Mouse (Mus musculus) ES-Bruce4 (cell line): ENCODE results near the gene Rnd1. TPM values are rescaled to one million over a fixed set of nuclear protein-coding genes. Genes with fewer than 3 reads are reported as not detected.

Experiments
- H3K27ac ChIP-seq: 2 replicates; pipeline ENCODE4 v1.5.1; 2012; ENCODE audit warnings: low read length, inconsistent platforms; ENCODE audit not compliant: insufficient read depth
- H3K27me3 ChIP-seq: 2 replicates; pipeline ENCODE4 v1.6.1; 2012; ENCODE audit warnings: mild to moderate bottlenecking, low read length, inconsistent platforms; ENCODE audit not compliant: control insufficient read depth, poor library complexity, insufficient read depth, severe bottlenecking
- H3K36me3 ChIP-seq: 2 replicates; pipeline ENCODE4 v1.6.1; 2012; ENCODE audit warnings: inconsistent platforms, mild to moderate bottlenecking, low read length, moderate library complexity; ENCODE audit not compliant: control insufficient read depth, poor library complexity, insufficient read depth, severe bottlenecking
- H3K4me1 ChIP-seq: one replicate; pipeline ENCODE4 v1.8.1; 2011; ENCODE audit warnings: low read length; ENCODE audit not compliant: control insufficient read depth, insufficient read depth
- H3K4me3 ChIP-seq: 2 replicates; pipeline ENCODE4 v1.5.1; 2011; ENCODE audit warnings: low read depth, mild to moderate bottlenecking, low read length
- H3K9ac ChIP-seq: 2 replicates; pipeline ENCODE4 v1.6.1; 2012; ENCODE audit warnings: low read depth, mild to moderate bottlenecking, inconsistent platforms; ENCODE audit not compliant: poor library complexity, severe bottlenecking
- H3K9me3 ChIP-seq: replicated peaks from 2 replicates; pipeline ENCODE4 v1.6.1; 2012; ENCODE audit warnings: mild to moderate bottlenecking, low read length, inconsistent platforms; ENCODE audit not compliant: control insufficient read depth, poor library complexity, insufficient read depth, severe bottlenecking
- CTCF ChIP-seq: IDR thresholded peaks from one replicate; pipeline ENCODE4 v1.8.1; 2011; ENCODE audit warnings: low read depth, low read length
- EP300 ChIP-seq: IDR thresholded peaks from 2 replicates; pipeline ENCODE4 v1.6.1; 2011; ENCODE audit warnings: low read depth, low read length; ENCODE audit not compliant: insufficient read depth
- POLR2A ChIP-seq: IDR thresholded peaks from one replicate; pipeline ENCODE4 v1.8.1; 2011; ENCODE audit warnings: low read length; ENCODE audit not compliant: insufficient read depth
- polyA plus RNA-seq: library from polyadenylated mRNA; stranded (reverse); fragments of >200 nt; gene quantifications from 2 replicates; pipeline ENCODE4 v1.2.4, GENCODE M21; 2011; ENCODE audit warnings: low read depth; ENCODE audit not compliant: missing spikeins, insufficient read depth, insufficient read length

Gene Rnd1
- polyA plus RNA-seq, 1 experiment: 3.7 TPM

DNA sequence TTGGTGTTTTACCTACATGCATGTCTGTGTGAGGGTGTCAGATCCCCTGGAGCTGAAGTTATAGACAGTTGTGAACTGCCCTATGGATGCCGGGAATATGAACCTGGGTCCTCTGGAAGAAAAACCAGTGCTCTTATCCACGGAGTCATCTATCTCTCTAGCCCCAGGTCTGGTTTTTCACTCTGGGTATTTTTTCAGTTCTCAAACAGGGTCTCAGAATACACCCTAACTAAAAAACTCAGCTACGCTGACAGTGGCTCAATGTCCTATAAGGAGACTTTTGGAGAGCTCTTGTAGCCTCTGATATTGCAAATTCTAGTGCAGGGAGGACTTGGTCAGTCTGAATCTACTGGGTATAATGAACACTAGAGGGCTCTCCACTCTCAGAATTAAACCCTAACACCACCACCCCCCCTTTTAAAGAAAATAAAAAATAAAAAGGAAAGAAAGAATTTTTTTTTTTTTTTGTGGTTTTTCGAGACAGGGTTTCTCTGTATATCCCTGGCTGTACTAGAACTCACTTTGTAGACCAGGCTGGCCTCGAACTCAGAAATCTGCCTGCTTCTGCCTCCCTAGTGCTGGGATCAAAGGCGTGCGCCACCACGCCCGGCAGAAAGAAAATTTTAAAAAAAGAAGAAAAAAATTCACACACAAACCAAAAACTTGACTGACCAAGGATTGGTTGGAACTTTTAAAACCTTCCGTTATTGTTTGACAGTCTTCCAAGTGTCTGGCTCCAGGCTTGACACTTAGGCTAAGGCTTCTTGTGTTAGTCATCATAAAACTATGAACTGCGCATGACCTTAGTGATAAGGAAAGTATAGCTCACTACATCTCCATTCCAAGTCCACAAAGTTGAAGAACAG lies 13.0 kb downstream of the Rnd1 start:
- no peaks in the 10 kb centered on the region for H3K36me3 ChIP-seq
- TF ChIP-seq CTCF (no peak), EP300 (no peak), POLR2A (no peak)

DNA sequence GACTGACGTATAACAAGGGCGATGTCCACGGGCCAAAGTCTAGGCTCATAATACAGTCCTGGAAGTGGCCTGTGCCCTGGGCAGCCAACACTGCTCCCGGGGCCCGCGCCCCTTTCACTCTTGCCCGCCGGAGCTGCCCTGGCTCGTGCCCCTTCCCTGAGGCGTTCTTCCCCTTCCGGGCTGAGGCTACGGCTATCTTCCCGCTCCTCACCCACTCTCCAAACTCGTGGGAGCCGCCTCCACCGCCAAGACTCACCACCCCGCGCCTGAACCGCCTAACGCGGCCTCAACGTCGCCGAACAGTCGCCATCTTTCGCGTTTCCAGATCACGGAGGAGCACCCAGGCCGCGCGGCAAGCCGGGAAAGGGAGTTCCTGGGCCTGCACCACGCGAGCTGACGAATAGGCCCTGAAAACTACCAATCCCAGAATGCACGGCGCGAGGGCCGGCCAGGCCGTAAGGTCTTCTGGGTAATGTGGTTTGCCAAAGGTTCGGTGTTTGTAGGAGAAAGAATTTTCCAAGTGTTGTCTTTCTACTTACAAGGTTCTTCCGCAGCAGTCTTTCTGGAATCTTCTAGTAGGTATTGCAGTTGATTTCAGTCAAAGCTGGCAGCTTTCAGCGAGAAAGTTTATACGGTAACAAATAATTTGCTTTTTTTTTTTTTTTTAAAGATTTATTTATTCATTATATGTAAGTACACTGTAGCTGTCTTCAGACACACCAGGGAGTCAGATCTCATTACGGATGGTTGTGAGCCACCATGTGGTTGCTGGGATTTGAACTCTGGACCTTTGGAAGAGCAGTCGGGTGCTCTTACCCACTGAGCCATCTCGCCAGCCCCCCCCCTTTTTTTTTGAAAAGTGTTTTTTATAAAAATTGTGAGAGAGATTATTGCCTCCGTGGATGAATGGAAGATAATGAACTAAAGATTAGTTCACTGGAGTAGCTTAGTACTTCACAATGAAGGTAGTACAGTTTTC lies 14.4 kb downstream of the Rnd1 start, which contains the start of gene Ddx23:
Ddx23 (minus strand) TSS at position 328 of the 979 bp plus-strand sequence.
- H3K27ac ChIP-seq: no peak within 1 kb of the TSS
- no peaks in the 10 kb centered on the region for H3K9me3 ChIP-seq
- H3K4me1 ChIP-seq: no peaks in the 10 kb centered on the region
- no peaks in the 10 kb centered on the region for H3K27me3 ChIP-seq
- H3K4me3 ChIP-seq: peak within 1 kb of the TSS; percentile 96
- TF ChIP-seq EP300 (no peak), CTCF (no peak), POLR2A (no peak)
- peaks cover 4% of the 10 kb centered on the region; the same call in 1 of the 2 replicates for H3K36me3 ChIP-seq
- H3K9ac ChIP-seq: peak within 1 kb of the TSS; percentile 93

More for the DNA sequence above, 13.0 kb downstream of the Rnd1 start:
- no peak overlapping the region for H3K9ac ChIP-seq
- no peak overlapping the region for H3K27ac ChIP-seq
- H3K4me1 ChIP-seq: no peaks in the 10 kb centered on the region
- no peak overlapping the region for H3K4me3 ChIP-seq
- no peaks in the 10 kb centered on the region for H3K27me3 ChIP-seq
- no peaks in the 10 kb centered on the region for H3K9me3 ChIP-seq

DNA sequence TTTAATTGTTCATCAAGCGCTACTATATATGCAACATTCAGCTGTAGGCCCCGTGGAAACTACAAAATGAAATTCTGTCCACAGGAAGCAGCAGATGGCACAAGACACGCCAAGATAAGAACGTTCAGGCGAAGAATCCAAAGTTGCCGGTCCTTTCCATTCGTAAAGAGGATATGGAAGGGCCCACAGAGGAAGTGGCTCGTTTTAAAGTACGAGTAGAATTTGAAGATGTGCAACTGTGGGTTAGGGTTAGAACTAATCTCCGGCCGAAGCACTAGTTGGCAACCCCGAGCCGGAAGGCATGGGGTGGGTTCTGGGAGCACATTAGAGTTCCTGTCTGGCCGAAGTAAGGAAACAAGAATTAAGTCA lies 15.1 kb downstream of the Rnd1 start:
- Histone ChIP-seq H3K36me3 (peaks cover 4% of the 10 kb centered on the region; the same call in 1 of the 2 replicates), H3K4me1 (no peaks in the 10 kb centered on the region), H3K27me3 (no peaks in the 10 kb centered on the region), H3K9ac (peak overlapping the region; percentile 93), H3K27ac (no peak overlapping the region), H3K9me3 (no peaks in the 10 kb centered on the region), H3K4me3 (peak overlapping the region; percentile 96)
- TF ChIP-seq EP300: no peak
- TF ChIP-seq CTCF: no peak
- no peak for TF ChIP-seq POLR2A

DNA sequence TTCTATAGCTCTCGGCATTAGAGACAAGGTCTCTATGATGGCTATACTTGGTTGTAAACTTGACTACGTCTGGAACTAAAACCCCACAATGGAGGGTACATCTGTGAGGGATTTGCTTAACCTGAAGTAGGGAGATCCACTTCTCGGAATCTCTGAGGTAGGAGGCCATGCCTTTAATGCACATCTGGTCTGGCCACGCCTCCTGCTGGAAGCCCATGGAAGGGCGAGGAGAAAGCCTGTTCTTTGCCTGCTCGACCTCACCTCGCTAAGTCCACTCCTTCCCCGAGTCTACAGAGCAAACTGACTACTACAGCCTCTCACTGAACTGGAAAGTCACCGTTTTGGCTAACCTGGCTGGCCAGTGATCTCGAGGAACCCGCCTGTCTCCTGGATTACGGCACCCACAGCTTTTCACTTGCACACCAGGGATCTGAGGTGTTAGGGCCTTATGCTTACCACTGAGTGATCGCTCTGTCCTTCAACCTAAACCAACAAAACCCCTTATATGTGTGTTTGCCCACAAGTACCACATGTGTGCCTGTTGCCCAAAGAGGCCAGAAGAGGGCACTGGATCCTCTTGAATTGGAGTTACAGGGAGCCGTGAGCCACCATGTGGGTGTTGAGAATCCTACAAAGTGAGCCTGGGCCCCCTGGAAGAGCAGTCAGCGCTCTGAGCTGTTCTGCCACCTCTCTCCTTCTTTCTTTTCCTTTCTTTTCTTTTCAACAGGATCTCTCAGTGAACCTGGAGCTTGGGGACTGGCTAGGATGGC lies 20.1 kb downstream of the Rnd1 start:
- peaks cover 23% of the 10 kb centered on the region for H3K36me3 ChIP-seq

DNA sequence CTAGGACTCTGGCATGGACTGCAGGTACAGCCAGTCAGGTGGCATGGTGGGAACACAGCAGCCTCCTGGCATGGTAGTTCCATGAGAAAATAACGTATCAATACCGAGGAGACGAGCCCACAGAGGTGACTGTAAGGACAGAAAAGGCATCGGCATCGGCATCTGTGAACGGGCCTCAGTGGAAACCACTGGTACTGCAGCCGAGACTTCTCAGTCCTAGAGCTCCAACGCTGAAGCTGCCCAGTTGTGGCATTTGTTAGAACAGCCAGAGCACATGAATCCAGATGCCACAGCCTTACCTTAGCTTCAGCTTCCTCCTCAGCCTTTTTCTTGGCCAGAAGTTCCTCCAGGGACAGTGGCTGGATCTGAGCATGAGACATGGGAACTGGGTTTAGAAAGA lies 25.1 kb downstream of the Rnd1 start:
- Histone ChIP-seq H3K27ac (no peak overlapping the region), H3K4me1 (no peaks in the 10 kb centered on the region), H3K36me3 (peaks cover 54% of the 10 kb centered on the region), H3K4me3 (no peak overlapping the region), H3K9ac (no peak overlapping the region), H3K9me3 (no peaks in the 10 kb centered on the region), H3K27me3 (no peaks in the 10 kb centered on the region)
- TF ChIP-seq POLR2A: no peak
- no peak for TF ChIP-seq CTCF
- TF ChIP-seq EP300: no peak

More for the DNA sequence above, 20.1 kb downstream of the Rnd1 start:
- H3K27ac ChIP-seq: no peak overlapping the region
- no peaks in the 10 kb centered on the region for H3K27me3 ChIP-seq
- TF ChIP-seq CTCF (peak; percentile 47), EP300 (no peak)
- no peaks in the 10 kb centered on the region for H3K4me1 ChIP-seq
- H3K9me3 ChIP-seq: no peaks in the 10 kb centered on the region
- H3K4me3 ChIP-seq: no peak overlapping the region
- H3K9ac ChIP-seq: no peak overlapping the region
